Mouse (Mus musculus): ENCODE data around the gene Zfp619. TPM values are rescaled to one million over a fixed set of nuclear protein-coding genes. Genes with fewer than 3 reads are reported as not detected.
A peak's percentile ranks its signal among the peaks of the same experiment; 100 is the strongest.

Zfp619 gene
- total RNA-seq (2014; rRNA removed) (4.8 and 6.6 TPM in 2 replicates), polyA plus RNA-seq (2015; fragmentation: Nextera tagmentation; extraction: Ambion mirVana) (1.0 and 1.2 TPM in 2 replicates)

GRCm38 (mm10) chr7:39517616-39518177 is at the start of gene Zfp619:
TSS of gene Zfp619 (plus strand) at chr7:39517766.
- Histone ChIP-seq H3K27me3 (ENCODE audit: insufficient read depth, low read length) (no peaks in the 10 kb centered on the region), H3K4me2 (ENCODE audit: low read depth) (peak within 1 kb of the TSS; percentile 51), H3K36me3 (ENCODE audit: insufficient read depth) (no peaks in the 10 kb centered on the region), H3K4me3 (ENCODE audit: low read depth, low read length) (peak within 1 kb of the TSS; percentile 51), H3K4me1 (ENCODE audit: insufficient read depth) (no peaks in the 10 kb centered on the region), H3K9me3 (ENCODE audit: low read length) (0 out of 2 replicates have a peak, but pooled peaks cover 4% of the 10 kb centered on the region), H3K9ac (peak within 1 kb of the TSS; percentile 79), H3K27ac (ENCODE audit: low read depth, low read length) (peak within 1 kb of the TSS; percentile 95)
- peak; percentile 98 for ATAC-seq
- peak; percentile 79 for TF ChIP-seq CTCF (IDR thresholded peaks at IDR 0.05; ENCODE audit: low read depth)
- WGBS, result under 1% methylated on average over 43 of the region's 43 CpGs
- DNase-seq, result peak; percentile 98

GRCm38 (mm10) chr7:39479013-39479412 is 38.6 kb upstream of the Zfp619 start:
- Histone ChIP-seq H3K9ac (no peak overlapping the region), H3K36me3 (ENCODE audit: insufficient read depth) (peaks cover 26% of the 10 kb centered on the region), H3K4me2 (ENCODE audit: low read depth) (no peak overlapping the region), H3K4me3 (ENCODE audit: low read depth, low read length) (no peak overlapping the region), H3K9me3 (ENCODE audit: low read length) (peaks cover 4% of the 10 kb centered on the region; the same call in 1 of the 2 replicates), H3K27ac (ENCODE audit: low read depth, low read length) (no peak overlapping the region), H3K4me1 (ENCODE audit: insufficient read depth) (no peaks in the 10 kb centered on the region), H3K27me3 (ENCODE audit: insufficient read depth, low read length) (no peaks in the 10 kb centered on the region)
- ATAC-seq (no peak), DNase-seq (no peak)
- 88% methylated on average over 2 of the region's 2 CpGs for WGBS
- no peak for TF ChIP-seq CTCF (IDR thresholded peaks at IDR 0.05; ENCODE audit: low read depth)

- TF ChIP-seq CTCF (IDR thresholded peaks at IDR 0.05; ENCODE audit: low read depth), result peak; percentile 40
- Histone ChIP-seq H3K27ac (ENCODE audit: low read depth, low read length) (no peak overlapping the region), H3K9ac (no peak overlapping the region), H3K27me3 (ENCODE audit: insufficient read depth, low read length) (no peaks in the 10 kb centered on the region), H3K9me3 (ENCODE audit: low read length) (no peaks in the 10 kb centered on the region), H3K4me1 (ENCODE audit: insufficient read depth) (no peaks in the 10 kb centered on the region; the same call in 1 of the 2 replicates), H3K4me3 (ENCODE audit: low read depth, low read length) (no peak overlapping the region), H3K4me2 (ENCODE audit: low read depth) (no peak overlapping the region), H3K36me3 (ENCODE audit: insufficient read depth) (no peaks in the 10 kb centered on the region)
- ATAC-seq (no peak), DNase-seq (no peak)
- 52% methylated on average over 6 of the region's 6 CpGs for WGBS
Observed at GRCm38 (mm10) chr7:39484384-39484783, 33.2 kb upstream of the Zfp619 start.

GRCm38 (mm10) chr7:39487159-39487853 is 30.3 kb upstream of the Zfp619 start:
- H3K27me3 ChIP-seq (ENCODE audit: insufficient read depth, low read length), result no peaks in the 10 kb centered on the region
- DNase-seq (peak; percentile 79), ATAC-seq (peak; percentile 93)
- no peaks in the 10 kb centered on the region; the same call in 1 of the 2 replicates for H3K4me1 ChIP-seq (ENCODE audit: insufficient read depth)
- 9% methylated on average over 23 of the region's 23 CpGs for WGBS
- no peaks in the 10 kb centered on the region for H3K9me3 ChIP-seq (ENCODE audit: low read length)
- H3K36me3 ChIP-seq (ENCODE audit: insufficient read depth), result no peaks in the 10 kb centered on the region
- no peak for TF ChIP-seq CTCF (IDR thresholded peaks at IDR 0.05; ENCODE audit: low read depth)
- peak overlapping the region; percentile 71 for H3K4me2 ChIP-seq (ENCODE audit: low read depth)
- peak overlapping the region; percentile 80 for H3K27ac ChIP-seq (ENCODE audit: low read depth, low read length)
- H3K9ac ChIP-seq, result peak overlapping the region; percentile 97
- peak overlapping the region; percentile 51 for H3K4me3 ChIP-seq (ENCODE audit: low read depth, low read length)

- Histone ChIP-seq H3K4me1 (ENCODE audit: insufficient read depth) (no peaks in the 10 kb centered on the region; the same call in 1 of the 2 replicates), H3K27ac (ENCODE audit: low read depth, low read length) (peak overlapping the region; percentile 80; the same call in 1 of the 2 replicates), H3K9ac (peak overlapping the region; percentile 97), H3K27me3 (ENCODE audit: insufficient read depth, low read length) (no peaks in the 10 kb centered on the region), H3K4me3 (ENCODE audit: low read depth, low read length) (peak overlapping the region; percentile 51), H3K9me3 (ENCODE audit: low read length) (no peaks in the 10 kb centered on the region), H3K36me3 (ENCODE audit: insufficient read depth) (no peaks in the 10 kb centered on the region), H3K4me2 (ENCODE audit: low read depth) (peak overlapping the region; percentile 71)
- 29% methylated on average over 9 of the region's 9 CpGs for WGBS
- TF ChIP-seq CTCF (IDR thresholded peaks at IDR 0.05; ENCODE audit: low read depth), result no peak
- peak; percentile 34; the same call in 1 of the 2 replicates for ATAC-seq
- DNase-seq, result no peak
Observed at GRCm38 (mm10) chr7:39487854-39488205, 29.7 kb upstream of the Zfp619 start.

GRCm38 (mm10) chr7:39494646-39495045 is 22.9 kb upstream of the Zfp619 start:
- H3K27ac ChIP-seq (ENCODE audit: low read depth, low read length), result no peak overlapping the region
- 92% methylated on average over 3 of the region's 3 CpGs for WGBS
- peaks cover 7% of the 10 kb centered on the region; the same call in 1 of the 2 replicates for H3K9me3 ChIP-seq (ENCODE audit: low read length)
- ATAC-seq (no peak), DNase-seq (no peak)
- TF ChIP-seq CTCF (IDR thresholded peaks at IDR 0.05; ENCODE audit: low read depth), result no peak
- no peak overlapping the region for H3K9ac ChIP-seq
- H3K4me3 ChIP-seq (ENCODE audit: low read depth, low read length), result no peak overlapping the region
- H3K4me2 ChIP-seq (ENCODE audit: low read depth), result no peak overlapping the region
- peaks cover 40% of the 10 kb centered on the region for H3K36me3 ChIP-seq (ENCODE audit: insufficient read depth)
- H3K27me3 ChIP-seq (ENCODE audit: insufficient read depth, low read length), result no peaks in the 10 kb centered on the region
- no peaks in the 10 kb centered on the region for H3K4me1 ChIP-seq (ENCODE audit: insufficient read depth)

GRCm38 (mm10) chr7:39504100-39504499 is 13.5 kb upstream of the Zfp619 start:
- DNase-seq (no peak), ATAC-seq (no peak)
- Histone ChIP-seq H3K9ac (no peak overlapping the region), H3K4me2 (ENCODE audit: low read depth) (no peak overlapping the region), H3K36me3 (ENCODE audit: insufficient read depth) (peaks cover 5% of the 10 kb centered on the region), H3K4me1 (ENCODE audit: insufficient read depth) (no peaks in the 10 kb centered on the region), H3K27me3 (ENCODE audit: insufficient read depth, low read length) (no peaks in the 10 kb centered on the region), H3K27ac (ENCODE audit: low read depth, low read length) (no peak overlapping the region), H3K4me3 (ENCODE audit: low read depth, low read length) (no peak overlapping the region), H3K9me3 (ENCODE audit: low read length) (no peaks in the 10 kb centered on the region)
- WGBS, result 98% methylated on average over 1 of the region's 1 CpGs
- no peak for TF ChIP-seq CTCF (IDR thresholded peaks at IDR 0.05; ENCODE audit: low read depth)

All from forebrain, postnatal 0 days (tissue).